Mouse (Mus musculus) cerebellum, adult 9-10 months (tissue): Measurements from ENCODE around the gene Gnaz.
"Not testable (repeated sequence)": the region's sequence is repeated elsewhere in the genome, so short reads cannot be mapped to it uniquely, and the experiment has no call there.

Experiments
- DNase-seq: peaks from one replicate; pipeline ENCODE4 v3.0.0; 2022

The Gnaz gene

DNA sequence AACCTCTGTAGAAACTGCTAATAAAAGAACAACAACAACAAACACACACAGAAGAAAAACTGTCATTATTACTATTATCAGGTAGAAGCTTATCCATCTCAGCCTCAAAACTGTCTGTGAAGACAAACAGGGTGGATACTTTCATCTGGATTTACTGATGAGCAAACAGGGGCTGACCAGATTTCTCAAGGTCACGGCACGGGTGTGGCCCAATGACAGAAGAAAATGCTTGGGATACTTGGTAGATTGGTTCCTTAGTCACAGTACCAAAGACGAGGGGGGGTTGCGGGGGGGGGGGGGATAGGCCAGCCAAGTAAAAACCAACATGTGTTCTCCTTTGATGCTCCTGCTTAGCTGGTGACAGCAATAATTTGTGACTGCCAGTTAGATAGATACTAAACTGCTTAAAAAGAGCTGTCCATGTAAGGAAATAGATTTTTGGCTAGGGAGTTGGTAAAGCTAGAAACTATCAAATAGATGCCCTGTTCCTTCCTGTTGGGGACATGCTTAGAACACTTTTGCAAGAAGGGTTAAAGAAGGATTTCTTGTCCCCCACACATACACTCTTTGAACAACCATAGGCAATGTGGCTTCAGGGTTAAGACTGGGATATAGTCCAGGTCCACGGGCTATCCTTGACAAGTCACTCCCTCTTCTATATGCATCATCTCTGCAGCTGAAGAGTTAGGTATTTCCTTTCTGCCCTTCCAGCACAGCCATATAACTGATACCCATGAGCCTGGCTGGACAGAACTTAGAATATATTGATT is 64.6 kb downstream of the Gnaz start:
- DNase-seq: no peak

DNA sequence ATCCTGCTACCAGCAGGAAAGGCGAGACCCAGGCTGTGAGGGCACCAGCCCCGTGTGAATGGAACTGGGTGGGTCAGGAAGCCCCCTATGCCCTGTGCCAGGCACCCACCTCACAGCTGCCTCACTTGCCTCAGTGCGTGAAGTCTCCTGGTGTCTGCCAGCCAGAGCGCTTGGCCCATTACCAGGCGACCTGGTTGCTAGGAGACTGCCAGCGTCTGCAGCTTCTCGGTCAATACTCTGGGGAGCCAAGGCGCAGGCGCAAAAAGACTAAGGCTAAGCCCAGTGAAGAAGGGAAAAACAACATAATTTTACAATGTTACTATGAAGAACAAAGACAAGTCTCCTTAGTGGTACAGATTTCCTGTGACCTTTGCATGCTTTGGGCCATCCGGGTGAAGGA is 65.4 kb downstream of the Gnaz start, which contains the start of gene Rsph14:
Rsph14 (minus strand) TSS at position 192 of the 400 bp plus-strand sequence.
- DNase-seq: peak; percentile 61

DNA sequence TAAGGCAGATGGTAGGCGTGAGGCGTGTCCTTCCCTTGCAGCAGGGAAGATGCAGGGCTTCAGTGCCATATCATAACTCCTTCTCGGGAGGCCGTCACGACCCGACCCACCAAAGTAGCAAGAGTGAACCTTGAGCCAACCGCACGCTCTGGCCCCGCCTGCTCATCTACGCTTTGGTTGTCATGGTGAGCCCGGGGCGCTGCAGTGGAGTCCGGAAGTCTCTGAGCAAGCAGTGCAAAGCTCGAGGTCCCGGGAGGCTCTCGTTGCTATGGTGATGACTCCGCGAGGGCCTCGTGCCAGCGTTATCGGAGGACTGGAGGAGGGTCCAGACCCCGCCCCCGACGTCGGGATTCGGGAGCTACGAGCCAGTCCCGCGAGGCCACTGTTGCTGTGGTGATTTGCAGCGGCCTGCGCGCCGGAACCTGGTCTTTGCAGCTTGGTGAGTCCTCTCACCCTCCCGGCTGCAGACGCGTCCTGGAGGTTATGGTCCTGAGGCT is 70.0 kb downstream of the Gnaz start, which contains the start of gene Rab36:
Rab36 (plus strand) TSS at position 176 of the 497 bp plus-strand sequence.
- DNase-seq: peak; percentile 87

DNA sequence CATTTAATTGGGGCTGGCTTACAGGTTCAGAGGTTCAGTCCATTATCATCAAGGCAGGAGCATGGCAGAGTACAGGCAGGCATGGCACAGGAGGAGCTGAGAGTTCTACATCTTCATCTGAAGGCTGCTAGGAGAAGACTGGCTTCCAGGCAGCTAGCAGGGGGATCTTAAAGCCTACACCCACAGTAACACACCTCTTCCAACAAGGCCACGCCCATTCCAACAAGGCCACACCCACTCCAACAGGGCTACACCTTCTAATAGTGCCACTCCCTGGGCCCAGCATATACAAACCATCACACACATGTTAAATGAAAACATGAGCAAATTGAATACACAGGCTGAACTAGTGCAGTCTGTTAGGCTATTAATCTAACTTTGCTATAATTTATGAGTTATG is 75.1 kb downstream of the Gnaz start:
- DNase-seq: not testable (repeated sequence)

DNA sequence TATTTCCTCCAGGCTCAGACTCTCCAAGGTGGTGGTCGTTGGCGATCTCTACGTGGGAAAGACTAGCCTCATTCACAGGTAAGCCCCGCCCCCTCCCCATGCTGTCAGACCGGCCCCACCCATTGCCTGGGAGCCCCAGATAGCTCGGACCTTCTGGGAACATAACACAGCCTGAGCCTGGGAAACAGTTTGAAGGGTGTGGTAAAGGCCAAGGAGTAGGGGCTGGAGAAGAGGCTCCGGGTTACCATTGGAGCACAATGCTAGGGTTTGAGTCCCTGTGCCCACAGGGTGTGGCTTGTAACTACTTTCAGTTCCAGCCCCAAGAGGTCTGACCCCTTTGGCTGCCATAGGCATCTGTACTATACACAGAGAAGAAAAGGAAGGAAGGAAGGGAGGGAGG is 77.5 kb downstream of the Gnaz start:
- no peak for DNase-seq

DNA sequence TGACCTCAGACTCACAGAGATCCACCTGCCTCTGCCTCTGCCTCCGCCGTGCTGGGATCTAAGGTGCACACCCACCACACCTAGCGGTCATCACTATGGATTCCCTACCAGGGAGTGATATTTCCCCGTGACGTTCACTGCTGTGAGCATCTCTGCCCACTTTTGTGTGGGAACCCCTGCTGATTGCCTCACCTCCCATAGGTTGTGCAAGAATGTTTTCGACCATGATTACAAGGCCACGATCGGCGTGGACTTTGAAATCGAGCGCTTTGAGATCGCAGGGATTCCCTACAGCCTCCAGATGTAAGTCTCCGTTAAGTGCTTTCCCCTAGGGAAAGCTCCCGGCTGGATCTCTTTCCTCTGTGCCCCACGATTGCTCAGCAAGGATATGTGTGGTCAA is 78.9 kb downstream of the Gnaz start:
- no peak for DNase-seq

DNA sequence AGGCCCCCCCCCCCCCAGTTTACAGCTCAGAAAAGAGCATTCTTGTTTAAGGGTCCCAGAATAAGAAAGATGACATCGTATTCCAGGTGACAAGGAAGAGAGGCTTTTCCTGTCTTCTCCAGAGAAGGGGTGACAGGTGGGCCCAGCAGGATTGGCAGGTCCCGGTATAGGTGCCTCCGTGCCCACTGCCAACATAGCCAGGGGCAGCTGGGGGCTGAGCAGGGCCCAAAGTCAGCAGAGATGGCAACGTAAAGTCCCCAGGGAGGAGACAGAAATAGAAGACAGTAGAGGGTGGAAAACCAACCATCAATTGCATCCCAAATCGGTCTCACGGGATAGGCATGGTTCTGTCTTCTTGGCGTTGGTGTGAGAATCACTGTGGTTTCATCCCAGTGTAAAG is 81.7 kb downstream of the Gnaz start:
- DNase-seq: no peak

DNA sequence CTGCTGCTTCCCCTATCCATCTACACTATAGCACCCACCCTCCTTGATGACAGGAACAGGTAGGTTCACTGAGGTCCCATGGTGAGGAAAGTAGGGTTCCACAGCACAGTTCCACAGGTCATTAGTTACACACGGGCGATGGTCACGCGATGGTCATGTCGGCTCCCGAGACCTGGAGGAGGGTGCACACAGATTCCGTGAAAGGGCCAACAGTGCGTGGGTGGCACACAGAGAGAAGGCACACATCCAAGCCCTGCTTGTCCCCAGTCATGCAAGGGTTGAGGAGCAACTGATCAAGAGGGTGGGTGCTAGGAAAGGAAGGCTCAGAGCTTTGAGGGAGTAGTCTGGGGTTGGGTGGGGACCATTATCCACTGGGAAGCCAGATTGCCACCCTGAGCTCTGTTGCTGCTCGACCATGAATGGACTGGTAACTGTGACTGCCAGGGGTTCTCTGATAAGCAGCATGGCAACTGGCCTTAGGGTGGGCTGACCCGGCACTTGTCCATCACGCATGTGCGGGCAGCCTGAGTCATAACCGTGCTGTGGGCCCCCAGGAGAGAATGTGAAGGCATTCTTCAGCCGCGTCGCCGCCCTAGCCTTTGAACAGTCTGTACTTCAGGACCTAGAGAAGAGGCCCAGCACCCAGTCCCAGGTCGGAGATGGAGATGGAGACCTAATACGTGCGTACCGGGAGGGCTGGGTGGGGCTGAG is 84.5 kb downstream of the Gnaz start:
- DNase-seq: no peak

DNA sequence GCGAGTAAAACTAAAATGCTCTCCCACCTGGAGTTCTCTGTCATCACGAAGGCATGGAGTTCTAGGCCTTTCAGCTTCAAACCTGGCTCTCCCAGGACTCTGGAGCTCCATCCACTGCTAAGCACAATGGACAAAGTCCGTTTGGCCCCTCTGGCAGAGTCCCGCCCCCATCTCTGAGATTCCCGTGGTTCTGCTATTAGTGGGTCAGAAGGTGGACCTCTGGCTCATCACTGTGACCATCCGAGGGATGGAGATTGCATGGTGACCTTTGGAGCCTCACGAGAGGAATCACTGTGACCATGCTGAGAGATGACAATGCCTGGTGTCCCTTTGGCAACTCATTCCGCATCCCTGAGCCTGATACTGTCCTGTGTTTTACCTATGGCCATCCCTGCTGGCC is 85.9 kb downstream of the Gnaz start:
- DNase-seq: no peak

DNA sequence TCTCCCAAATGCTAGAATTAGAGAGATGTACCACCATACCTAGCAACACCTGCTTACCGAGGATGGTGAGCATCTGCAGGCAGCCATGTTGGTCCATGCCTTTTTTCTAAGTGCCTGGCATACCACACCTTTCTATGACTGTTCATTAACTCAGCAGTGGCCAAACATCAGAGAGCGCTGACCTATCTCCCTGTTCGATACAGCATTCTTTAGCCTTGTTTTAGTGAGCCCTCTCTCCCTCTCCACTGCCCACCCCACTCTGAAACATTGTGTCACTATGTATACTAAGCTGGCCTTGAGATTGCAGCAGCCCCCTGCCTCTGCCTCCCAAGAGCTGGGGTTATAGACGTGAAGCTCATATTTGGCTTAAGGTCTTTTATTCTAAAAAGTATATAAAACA is 86.7 kb downstream of the Gnaz start:
- DNase-seq: no peak

DNA sequence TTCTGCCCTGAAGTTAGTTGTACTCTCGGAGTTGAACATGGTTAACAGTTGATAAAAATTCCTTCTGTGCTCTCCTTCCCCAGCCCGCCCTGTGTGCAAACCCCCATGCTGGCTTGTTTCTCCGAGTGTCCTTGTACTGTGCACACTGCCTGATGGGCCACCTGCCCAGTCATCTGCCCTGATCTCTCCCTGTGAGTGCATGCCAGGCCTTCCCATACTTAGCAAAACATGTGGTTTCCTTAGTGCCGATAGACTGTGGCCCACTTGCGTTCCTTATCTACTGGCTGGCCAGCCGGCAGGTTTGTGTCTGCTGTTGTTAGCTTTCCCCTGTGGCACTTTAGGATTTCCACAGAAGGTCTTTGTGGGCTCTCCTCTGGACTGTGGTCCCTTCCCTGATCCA is 87.1 kb downstream of the Gnaz start:
- DNase-seq: no peak

DNA sequence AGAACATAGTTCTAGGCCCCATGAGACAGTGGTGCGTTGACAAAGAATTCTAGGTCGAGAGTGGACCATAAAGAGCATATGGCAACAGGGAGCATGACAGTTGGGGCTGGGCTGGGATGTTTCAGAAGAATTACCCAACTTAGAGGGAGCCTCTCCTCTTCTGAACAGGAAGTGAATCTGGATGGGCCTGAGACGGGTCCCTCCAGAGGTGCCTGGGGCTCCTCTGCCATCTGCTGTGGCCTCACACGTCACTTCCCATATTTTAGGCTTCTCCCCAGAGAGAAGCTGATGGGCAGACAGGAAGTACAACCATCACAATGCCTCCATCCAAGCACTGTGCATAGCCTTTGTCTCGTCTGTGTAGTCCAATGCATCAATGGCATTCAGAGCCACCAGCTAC is 88.7 kb downstream of the Gnaz start:
- DNase-seq: no peak

DNA sequence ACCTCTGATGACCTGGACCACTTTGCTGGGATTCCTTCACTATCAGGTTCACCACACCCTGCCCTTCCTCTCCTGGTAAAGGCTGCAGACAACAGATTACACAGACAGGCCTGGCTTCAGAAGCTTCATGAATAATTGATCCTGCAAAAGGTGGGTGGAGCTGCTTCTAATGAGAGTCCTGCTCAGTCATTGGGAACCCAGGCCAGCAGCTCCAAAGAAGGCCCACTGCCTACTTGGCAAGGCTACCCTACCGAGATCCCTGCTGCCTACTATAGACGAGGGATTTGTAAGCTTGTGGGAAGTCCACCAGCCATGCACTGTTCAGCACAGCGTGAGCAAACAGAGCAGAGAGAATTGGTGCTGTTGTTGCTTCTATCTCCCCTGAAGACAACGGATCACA is 89.3 kb downstream of the Gnaz start:
- no peak for DNase-seq

DNA sequence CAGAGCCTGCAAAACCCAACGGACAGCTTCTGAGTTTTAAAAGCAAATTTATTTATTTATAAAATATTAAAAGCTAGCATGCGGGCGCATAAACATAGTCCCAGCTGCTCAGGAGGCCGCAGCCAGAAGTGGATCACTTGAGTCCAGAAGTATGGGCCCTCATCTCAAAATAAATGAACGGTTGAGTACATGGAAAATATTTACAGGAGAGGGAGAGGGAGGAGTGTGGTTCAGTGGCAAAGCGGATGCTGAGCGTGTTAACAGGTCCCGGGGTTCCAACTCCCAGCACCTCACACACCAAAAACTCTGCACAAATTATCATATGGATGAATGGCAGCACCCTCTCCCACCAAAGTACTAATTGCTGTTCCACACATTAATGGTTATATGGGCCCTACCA is 91.4 kb downstream of the Gnaz start:
- DNase-seq: no peak

DNA sequence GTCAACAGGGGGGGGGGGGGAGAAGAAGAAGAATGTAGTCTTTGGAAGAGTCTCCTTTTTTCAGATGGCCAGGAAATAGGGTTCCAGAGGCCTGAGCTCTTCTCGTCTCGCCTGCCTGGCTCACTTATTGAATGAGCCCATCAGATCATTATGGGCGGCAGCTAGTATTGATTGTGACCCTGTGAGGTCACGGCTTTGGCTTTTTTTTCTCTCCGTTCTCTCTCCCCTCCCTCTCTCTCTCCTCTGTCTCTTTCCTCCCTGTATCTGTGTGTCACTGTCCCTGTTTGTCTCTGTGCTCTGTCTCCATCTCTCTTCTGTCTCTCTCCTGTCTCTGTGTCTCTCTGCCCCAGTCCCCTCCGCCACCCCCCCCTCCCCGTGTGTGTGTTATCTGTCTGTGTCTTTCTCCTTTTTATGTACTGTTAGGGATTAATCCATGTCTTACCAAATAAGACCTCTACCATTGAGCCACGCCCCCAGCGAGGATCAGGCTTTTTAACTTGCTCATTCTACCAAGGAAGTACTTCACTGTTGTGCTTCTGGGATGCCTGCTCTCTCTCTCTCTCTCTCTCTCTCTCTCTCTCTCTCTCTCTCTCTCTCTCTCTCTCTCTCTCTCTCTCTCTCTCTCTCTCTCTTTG is 91.9 kb downstream of the Gnaz start:
- peak; percentile 51 for DNase-seq

DNA sequence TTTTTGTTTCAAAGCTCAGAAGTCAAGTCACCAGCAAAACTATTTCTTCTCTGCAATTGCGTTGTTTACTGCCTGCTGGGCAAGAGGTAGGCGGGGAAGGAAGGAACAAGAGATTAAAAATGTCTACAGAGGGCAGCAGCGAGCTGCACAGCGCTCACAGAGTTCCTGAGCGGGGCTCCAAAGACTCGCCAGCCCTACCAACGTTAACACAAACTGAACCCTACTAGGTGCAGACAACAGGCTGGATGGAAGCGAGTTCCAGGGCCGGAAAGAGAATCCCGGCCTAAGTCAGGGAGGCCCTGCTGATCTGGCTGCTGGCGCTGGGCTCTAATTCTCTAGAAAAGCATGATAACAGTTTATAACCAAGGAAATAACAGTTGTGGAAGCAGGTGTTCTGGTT is 92.4 kb downstream of the Gnaz start:
- peak; percentile 82 for DNase-seq

DNA sequence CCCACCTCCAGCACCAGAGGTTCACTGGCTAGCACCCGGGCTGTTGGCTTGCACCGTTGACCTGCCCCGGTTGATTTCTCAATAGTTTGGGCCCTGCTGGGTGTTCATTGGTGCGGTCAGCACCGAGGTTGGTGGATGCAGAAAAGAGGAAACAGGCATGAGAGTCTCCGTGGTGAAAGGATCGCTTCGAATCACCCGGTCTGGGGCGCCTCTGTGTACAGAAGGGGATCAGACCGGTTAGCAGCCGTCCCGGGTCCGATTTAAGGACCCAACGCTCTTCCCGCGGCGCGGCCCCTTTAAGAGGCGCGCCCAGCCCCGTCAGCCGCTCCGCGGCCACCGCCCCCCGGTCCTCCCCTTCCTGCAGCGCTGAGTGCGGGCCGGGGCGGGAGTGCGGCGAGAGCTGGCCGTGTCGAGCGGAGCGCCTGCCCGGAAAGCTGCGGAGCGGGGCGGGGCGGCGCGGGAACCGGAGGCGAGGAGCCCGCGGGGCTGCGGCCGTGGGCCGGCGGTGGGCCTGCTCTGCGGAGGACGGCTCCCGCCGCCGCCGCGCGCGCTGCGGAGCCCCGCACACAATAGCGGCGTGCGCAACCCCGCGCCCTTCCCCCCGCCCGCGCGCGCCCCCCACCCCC is 93.4 kb downstream of the Gnaz start, which contains the start of gene Bcr:
Bcr (plus strand) TSS at position 376 of the 626 bp plus-strand sequence.
- peak; percentile 74 for DNase-seq

DNA sequence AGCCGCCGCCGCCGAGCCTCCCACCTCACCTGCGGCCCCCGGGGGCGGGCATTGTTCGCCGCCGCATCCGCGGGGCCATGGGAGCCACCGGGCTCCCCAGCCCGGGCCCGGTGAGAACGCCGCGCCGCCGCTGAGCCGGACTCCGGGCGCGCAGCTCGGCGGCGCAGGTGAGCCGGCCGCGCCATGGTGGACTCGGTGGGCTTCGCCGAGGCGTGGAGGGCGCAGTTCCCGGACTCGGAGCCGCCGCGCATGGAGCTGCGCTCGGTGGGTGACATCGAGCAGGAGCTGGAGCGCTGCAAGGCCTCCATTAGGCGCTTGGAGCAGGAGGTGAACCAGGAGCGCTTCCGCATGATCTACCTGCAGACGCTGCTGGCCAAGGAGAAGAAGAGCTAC is 93.9 kb downstream of the Gnaz start:
- DNase-seq: no peak

DNA sequence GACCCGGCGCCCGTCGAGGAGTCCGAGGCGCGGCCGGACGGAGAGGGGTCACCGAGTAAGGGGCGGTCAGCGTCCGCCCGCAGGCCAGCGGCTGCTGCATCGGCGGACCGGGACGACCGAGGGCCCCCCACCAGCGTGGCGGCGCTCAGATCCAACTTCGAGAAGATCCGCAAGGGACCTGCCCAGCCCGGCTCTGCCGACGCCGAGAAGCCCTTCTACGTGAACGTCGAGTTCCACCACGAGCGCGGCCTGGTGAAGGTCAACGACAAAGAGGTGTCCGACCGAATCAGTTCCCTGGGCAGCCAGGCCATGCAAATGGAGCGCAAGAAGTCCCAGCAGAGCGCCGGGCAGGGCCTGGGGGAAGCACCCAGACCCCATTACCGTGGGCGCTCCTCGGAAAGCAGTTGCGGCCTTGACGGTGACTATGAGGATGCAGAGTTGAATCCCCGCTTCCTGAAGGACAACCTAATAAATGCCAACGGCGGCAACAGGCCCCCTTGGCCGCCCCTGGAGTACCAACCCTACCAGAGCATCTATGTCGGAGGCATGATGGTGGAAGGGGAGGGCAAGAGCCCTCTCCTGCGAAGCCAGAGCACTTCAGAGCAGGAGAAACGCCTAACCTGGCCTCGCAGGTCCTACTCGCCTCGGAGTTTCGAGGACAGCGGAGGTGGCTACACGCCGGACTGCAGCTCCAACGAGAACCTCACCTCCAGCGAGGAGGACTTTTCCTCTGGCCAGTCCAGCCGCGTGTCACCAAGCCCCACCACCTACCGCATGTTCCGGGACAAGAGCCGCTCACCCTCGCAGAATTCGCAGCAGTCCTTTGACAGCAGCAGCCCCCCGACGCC is 94.6 kb downstream of the Gnaz start:
- no peak for DNase-seq

DNA sequence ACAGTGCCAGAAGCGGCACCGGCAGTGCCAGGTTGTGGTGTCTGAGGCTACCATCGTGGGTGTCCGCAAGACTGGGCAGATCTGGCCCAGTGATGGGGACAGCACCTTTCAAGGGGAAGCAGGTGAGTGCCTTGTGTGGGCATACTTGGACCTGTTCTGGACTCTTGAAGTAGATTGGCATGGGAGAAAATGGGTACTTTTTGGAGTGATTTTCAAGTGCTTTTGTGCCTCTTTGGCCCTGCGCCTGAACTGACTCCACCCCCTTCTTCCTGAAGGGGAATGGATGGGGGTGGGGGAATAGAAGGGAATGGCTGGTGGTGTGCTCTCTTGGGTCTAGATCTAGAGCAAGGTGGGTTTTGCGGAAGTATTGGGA is 95.2 kb downstream of the Gnaz start:
- DNase-seq: no peak

DNA sequence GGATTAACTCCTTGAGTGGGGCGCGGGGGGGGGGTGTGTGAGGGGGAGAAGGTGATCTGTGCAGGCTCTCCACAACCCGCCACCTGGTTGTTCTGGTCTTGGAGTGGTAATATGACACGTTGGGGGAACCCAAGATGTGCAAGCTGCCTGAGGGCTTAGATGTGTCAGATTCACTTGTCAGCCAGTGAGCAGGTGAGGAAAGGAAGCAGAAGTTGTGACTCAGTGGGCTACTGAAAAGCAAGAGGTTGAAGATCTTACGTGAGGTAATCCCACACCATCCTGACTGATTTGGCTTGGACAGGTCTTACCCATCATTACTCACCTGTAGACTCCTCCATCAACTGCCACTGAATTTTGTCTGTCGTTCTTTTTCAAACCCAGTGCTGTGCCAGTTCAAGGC is 95.6 kb downstream of the Gnaz start:
- DNase-seq: no peak

DNA sequence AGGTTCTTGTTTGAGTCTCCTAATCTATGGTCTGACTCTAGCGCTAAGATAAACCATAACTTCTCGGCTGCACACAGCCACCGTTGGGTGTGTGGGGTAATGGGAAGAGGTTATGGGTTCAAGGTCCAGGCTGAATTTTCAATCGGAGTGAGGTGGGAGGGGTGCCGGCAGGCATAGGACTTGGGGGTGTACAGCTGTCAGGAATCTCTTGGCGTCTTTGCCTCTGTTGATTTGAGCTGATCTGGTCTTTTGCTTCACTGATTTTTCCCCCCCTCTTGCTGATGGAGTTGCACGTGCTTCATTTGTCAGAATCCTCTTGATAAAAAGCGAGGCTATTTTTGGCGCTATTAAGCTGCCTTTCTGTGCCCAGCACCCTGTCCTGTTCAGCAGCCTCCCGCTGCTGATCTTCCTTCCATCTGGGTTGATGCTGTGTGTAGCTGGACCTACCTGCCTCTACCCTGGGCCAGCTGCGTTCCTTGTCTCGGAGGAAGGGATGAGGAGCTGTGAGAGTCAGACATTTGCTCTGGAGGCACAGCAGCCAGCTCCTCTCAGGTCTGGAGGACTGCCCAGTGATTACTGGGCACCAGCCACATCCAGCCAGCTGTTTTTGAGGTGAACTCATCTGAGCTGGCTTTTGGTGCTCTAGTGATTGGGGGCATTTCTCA is 96.5 kb downstream of the Gnaz start:
- DNase-seq: no peak
